Mouse (Mus musculus) urinary bladder, postnatal 10 days (tissue): ENCODE measurements around the gene Itga8.

Experiments used
- DNase-seq: peaks from one replicate; pipeline ENCODE4 v3.0.0; 2022; ENCODE audit warnings: low spot score

Itga8 gene

GRCm38 (mm10) chr2:12294060-12294459 lies 7.7 kb downstream of the Itga8 start:
- no peak for DNase-seq

GRCm38 (mm10) chr2:12293458-12293857 lies 8.3 kb downstream of the Itga8 start:
- DNase-seq, result no peak

GRCm38 (mm10) chr2:12292023-12292820 lies 9.5 kb downstream of the Itga8 start:
- no peak for DNase-seq

GRCm38 (mm10) chr2:12290235-12290634 lies 11.5 kb downstream of the Itga8 start:
- DNase-seq, result no peak

GRCm38 (mm10) chr2:12287831-12288230 lies 13.9 kb downstream of the Itga8 start:
- no peak for DNase-seq

GRCm38 (mm10) chr2:12280664-12281063 lies 21.1 kb downstream of the Itga8 start:
- DNase-seq, result no peak

- no peak for DNase-seq
Observed at GRCm38 (mm10) chr2:12279070-12279612, 22.6 kb downstream of the Itga8 start.

GRCm38 (mm10) chr2:12256635-12257317 lies 44.9 kb downstream of the Itga8 start:
- no peak for DNase-seq

GRCm38 (mm10) chr2:12255901-12256300 lies 45.8 kb downstream of the Itga8 start:
- no peak for DNase-seq

GRCm38 (mm10) chr2:12235345-12235744 lies 66.4 kb downstream of the Itga8 start:
- no peak for DNase-seq

GRCm38 (mm10) chr2:12229721-12230120 lies 72.0 kb downstream of the Itga8 start:
- DNase-seq, result no peak

GRCm38 (mm10) chr2:12228335-12228734 lies 73.4 kb downstream of the Itga8 start:
- no peak for DNase-seq

- DNase-seq, result no peak
Observed at GRCm38 (mm10) chr2:12227243-12227642, 74.5 kb downstream of the Itga8 start.

GRCm38 (mm10) chr2:12226367-12226766 lies 75.4 kb downstream of the Itga8 start:
- no peak for DNase-seq

- DNase-seq, result no peak
Observed at GRCm38 (mm10) chr2:12221671-12222070, 80.1 kb downstream of the Itga8 start.

GRCm38 (mm10) chr2:12213464-12213790 lies 88.3 kb downstream of the Itga8 start:
- no peak for DNase-seq

GRCm38 (mm10) chr2:12212662-12213463 lies 88.9 kb downstream of the Itga8 start:
- no peak for DNase-seq

- DNase-seq, result no peak
Observed at GRCm38 (mm10) chr2:12208142-12208541, 93.6 kb downstream of the Itga8 start.

GRCm38 (mm10) chr2:12206353-12206752 lies 95.4 kb downstream of the Itga8 start:
- no peak for DNase-seq

- DNase-seq, result no peak
Observed at GRCm38 (mm10) chr2:12205875-12206274, 95.8 kb downstream of the Itga8 start.

GRCm38 (mm10) chr2:12203231-12203630 lies 98.5 kb downstream of the Itga8 start:
- DNase-seq, result no peak

- no peak for DNase-seq
Observed at GRCm38 (mm10) chr2:12198699-12199098, 103.0 kb downstream of the Itga8 start.

- DNase-seq, result no peak
Observed at GRCm38 (mm10) chr2:12198214-12198613, 103.5 kb downstream of the Itga8 start.
